Mouse (Mus musculus) small intestine, adult 2 months (tissue): ENCODE measurements around the gene Ankrd10. TPM values are rescaled to one million over a fixed set of nuclear protein-coding genes. Genes with fewer than 3 reads are reported as not detected.

Experiments used
- H3K27ac ChIP-seq: fragments of 200-500 bp; 2 replicates; pipeline ENCODE4 v1.5.1; 2012; ENCODE audit warnings: low read depth, low read length, control low read depth, inconsistent platforms; ENCODE audit not compliant: insufficient read depth
- H3K27me3 ChIP-seq: fragments of 200-500 bp; 2 replicates; pipeline ENCODE4 v1.6.1; 2012; ENCODE audit warnings: mild to moderate bottlenecking, moderate library complexity, low read length, inconsistent platforms; ENCODE audit not compliant: control insufficient read depth, insufficient read depth
- H3K36me3 ChIP-seq: fragments of 200-500 bp; 2 replicates; pipeline ENCODE4 v1.6.1; 2012; ENCODE audit warnings: mild to moderate bottlenecking, low read length, control low read depth, inconsistent platforms; ENCODE audit not compliant: control insufficient read depth, insufficient read depth
- H3K4me1 ChIP-seq: fragments of 200-500 bp; 2 replicates; pipeline ENCODE4 v1.6.1; 2012; ENCODE audit warnings: low read length, inconsistent platforms, mixed read lengths; ENCODE audit not compliant: control insufficient read depth, insufficient read depth, insufficient read length
- H3K4me3 ChIP-seq: fragments of 200-500 bp; 2 replicates; pipeline ENCODE4 v1.5.1; 2012; ENCODE audit warnings: low read depth, mild to moderate bottlenecking, control low read depth, inconsistent platforms, low read length, moderate library complexity
- CTCF ChIP-seq: fragments of 200-500 bp; IDR thresholded peaks from 2 replicates; pipeline ENCODE4 v1.5.1; 2012; ENCODE audit warnings: low read depth, mild to moderate bottlenecking, control low read depth, inconsistent platforms, low read length, moderate library complexity, mixed read lengths; ENCODE audit not compliant: insufficient replicate concordance, insufficient read length; ENCODE audit errors: extremely low read depth
- POLR2A ChIP-seq: fragments of 200-500 bp; IDR thresholded peaks from 2 replicates; pipeline ENCODE4 v1.6.1; 2012; ENCODE audit warnings: low read depth, mild to moderate bottlenecking, control low read depth, inconsistent platforms, low read length, moderate library complexity
- WGBS: fragments of 180-500 bp; shearing (Covaris S2); methylation state at CpG from one replicate; pipeline ENCODE4 v1.1.7; 2018; 5-methylcytosine and 5-hydroxymethylcytosine counted together
- polyA plus RNA-seq: library from polyadenylated mRNA; depleted of rRNA; stranded (reverse); fragments of >200 nt; gene quantifications from 2 replicates; pipeline ENCODE4 v1.2.3, GENCODE M21; 2012

The Ankrd10 gene
- polyA plus RNA-seq, 1 experiment: 40.4 TPM

DNA sequence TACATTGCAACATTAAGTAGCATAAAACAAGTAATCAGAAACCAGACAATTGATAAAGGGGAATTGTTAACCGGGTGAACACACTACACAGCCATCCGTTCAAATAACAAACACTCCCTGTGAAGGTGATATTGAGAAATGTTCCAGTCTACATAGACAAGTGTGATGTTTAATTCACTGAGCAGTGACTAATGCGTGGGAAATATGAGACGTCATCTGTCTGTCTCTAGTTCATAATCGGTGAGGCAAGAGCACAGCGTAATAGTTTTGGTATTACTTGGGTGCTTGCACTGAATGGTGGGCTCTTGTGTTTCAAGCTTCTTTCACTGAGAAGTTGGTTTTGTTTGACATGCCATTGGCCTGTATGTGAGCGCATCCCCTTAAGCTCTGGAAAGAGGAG, 2.0 kb upstream of the Ankrd10 start:
- TF ChIP-seq POLR2A: no peak
- TF ChIP-seq CTCF: no peak
- Histone ChIP-seq H3K4me3 (no peak overlapping the region), H3K36me3 (no peaks in the 10 kb centered on the region), H3K27ac (no peak overlapping the region), H3K4me1 (peaks cover 4% of the 10 kb centered on the region), H3K27me3 (no peaks in the 10 kb centered on the region)
- WGBS: 95% methylated on average over 7 of the region's 7 CpGs

DNA sequence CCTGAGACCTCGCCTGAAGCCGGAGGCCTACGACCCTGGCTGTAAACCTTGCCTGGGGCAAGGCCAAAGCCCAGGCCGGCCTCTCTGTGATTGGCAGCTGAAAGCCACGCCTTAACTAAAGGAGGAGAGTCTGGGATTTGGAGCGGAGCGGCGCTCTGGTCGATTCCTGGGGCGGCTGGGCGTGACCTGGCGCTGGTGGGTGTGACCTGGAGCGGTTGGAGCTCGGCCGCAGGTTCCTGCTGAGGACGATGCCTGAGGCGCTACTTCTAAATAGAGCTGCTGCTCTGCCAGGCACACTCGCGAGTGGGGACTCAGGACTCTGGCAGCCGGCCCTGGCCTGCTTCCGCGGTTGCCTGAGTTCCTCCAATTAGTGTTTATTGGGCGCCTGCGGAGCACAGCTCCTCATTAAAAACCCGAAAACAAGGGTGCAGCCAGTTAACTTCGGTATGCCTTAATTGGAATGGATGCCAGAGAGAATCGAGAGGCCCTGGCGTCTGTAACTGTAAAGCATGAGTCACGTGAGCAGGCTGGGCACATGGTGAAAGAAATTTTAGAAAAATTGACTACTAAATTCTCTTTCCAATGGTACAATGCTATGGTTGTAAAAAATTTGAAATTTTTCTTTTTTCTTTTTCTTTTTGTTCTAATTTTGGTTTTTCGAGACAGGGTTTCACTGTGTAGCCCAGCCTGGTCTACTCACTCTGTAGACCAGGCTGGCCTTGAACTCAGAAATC, 934 bp upstream of the Ankrd10 start:
- Histone ChIP-seq H3K4me3 (peak overlapping the region; percentile 82), H3K27ac (peak overlapping the region; percentile 70), H3K4me1 (peaks cover 4% of the 10 kb centered on the region), H3K27me3 (no peaks in the 10 kb centered on the region), H3K36me3 (peaks cover 1% of the 10 kb centered on the region; the same call in 1 of the 2 replicates)
- TF ChIP-seq POLR2A (no peak), CTCF (no peak)
- WGBS: 4% methylated on average over 30 of the region's 30 CpGs

DNA sequence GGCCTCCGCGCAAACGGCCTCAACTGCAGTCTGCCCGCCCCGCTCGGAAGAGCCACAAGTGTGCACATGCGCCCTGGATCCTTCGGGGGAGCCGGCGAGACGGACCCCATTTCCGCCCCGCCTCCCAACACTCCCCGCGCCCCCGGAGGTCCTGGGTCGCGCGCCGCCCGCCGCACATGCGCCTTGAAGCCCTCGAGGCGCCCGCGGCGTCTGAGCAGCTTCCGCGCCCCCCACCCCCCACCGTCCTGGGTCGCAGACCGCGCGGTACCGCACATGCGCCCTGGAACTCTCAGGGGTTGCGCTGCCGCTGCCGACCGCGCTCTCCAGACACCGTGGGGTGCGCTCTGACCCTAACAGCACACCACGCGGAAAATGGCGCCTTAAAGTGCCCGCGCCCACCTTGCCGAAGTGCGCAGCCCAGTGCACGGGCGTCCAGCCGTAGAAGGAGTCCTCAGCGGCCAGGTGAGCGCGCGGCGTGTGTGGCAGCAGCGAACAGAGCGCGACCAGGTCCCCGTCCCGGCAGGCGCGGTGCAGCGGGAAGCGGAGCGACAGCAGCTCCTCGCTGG, 462 bp downstream of the Ankrd10 start:
- Histone ChIP-seq H3K36me3 (peaks cover 10% of the 10 kb centered on the region; the same call in 1 of the 2 replicates), H3K4me3 (peak overlapping the region; percentile 82), H3K27ac (peak overlapping the region; percentile 88), H3K27me3 (no peaks in the 10 kb centered on the region), H3K4me1 (peaks cover 4% of the 10 kb centered on the region)
- under 1% methylated on average over 69 of the region's 70 CpGs for WGBS
- no peak for TF ChIP-seq CTCF
- TF ChIP-seq POLR2A: no peak

DNA sequence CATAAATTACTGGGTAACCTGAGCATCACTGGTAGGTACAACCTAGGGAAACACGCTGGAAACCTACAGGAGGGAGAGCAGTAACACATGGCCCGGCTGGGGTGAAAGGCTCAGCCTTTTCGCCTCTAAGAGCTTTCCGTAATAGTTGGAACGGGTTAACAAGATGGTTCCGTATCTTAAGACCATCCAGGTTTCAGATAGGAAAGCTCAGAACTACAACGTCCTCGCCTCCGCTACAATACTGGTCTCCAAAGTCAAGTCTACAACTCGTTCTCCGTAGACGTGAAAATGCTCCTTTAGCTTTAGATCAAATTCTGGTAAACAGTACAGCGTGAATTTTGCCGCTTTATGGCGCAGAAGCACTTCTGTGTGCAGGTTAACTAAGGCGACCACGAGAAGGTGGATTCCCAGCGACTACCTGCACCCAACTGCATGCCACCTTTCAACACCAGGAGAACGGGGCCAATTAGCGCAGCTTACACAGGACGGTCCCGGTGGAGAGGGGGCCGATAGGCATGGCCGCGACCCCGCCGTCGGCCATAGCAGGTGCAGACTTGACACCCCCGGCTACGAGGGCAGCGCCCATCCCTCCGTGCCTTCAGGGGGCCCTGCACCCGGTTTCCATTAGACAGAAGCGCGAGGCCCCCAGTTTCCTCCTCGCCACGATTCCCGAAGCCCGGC, 1.1 kb downstream of the Ankrd10 start:
- Histone ChIP-seq H3K4me3 (peak overlapping the region; percentile 82), H3K27ac (peak overlapping the region; percentile 88), H3K4me1 (peaks cover 4% of the 10 kb centered on the region), H3K27me3 (no peaks in the 10 kb centered on the region), H3K36me3 (peaks cover 13% of the 10 kb centered on the region; the same call in 1 of the 2 replicates)
- TF ChIP-seq POLR2A (no peak), CTCF (no peak)
- WGBS: 1% methylated on average over 39 of the region's 39 CpGs

DNA sequence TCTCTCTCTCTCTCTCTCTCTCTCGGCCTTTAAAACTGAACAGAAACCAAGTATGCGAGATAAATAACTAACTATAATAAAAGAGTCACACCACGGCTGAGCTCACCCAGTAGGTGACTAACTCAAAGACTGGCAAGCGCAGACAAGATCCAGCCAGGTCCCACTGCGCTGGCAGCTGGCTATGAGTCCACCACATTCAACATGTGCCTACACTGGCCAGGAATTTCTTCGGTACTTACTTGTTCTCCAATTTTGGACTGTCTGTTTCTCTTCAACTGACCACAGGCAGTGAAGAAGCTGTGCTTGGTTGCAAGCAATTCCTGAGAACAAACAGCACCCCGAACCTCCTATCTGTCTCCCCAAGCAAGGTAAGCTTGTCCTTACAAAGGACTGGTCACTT, 2.1 kb downstream of the Ankrd10 start:
- Histone ChIP-seq H3K27me3 (no peaks in the 10 kb centered on the region), H3K4me3 (peak overlapping the region; percentile 38)

DNA sequence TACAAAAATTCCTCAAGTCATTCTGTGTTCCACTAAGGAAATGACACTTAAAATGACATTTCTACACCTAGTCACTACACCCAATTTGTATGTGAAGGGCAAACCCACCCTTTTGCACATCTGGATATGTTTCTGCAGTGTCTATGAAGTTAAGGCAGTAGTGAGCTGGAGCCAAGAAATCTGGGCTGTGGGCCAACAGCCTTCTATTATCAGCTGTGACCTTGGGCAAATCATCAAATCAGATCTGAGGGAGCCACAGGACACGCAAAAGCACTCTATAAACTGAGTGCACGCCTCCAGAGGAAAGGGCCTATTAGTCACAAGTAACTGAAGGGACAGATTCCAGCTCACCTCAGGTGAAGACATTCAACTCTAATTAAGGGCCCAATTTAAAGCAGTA, 3.2 kb downstream of the Ankrd10 start:
- Histone ChIP-seq H3K4me1 (peaks cover 4% of the 10 kb centered on the region), H3K27ac (peak overlapping the region; percentile 73; the same call in 1 of the 2 replicates), H3K27me3 (no peaks in the 10 kb centered on the region), H3K4me3 (no peak overlapping the region), H3K36me3 (peaks cover 23% of the 10 kb centered on the region)
- 5% methylated on average over 2 of the region's 2 CpGs for WGBS
- TF ChIP-seq CTCF (no peak), POLR2A (no peak)

More for the DNA sequence above, 2.1 kb downstream of the Ankrd10 start:
- no peak for TF ChIP-seq POLR2A
- no peak for TF ChIP-seq CTCF
- Histone ChIP-seq H3K4me1 (peaks cover 4% of the 10 kb centered on the region), H3K36me3 (peaks cover 17% of the 10 kb centered on the region), H3K27ac (peak overlapping the region; percentile 73)
- WGBS: 18% methylated on average over 7 of the region's 7 CpGs

DNA sequence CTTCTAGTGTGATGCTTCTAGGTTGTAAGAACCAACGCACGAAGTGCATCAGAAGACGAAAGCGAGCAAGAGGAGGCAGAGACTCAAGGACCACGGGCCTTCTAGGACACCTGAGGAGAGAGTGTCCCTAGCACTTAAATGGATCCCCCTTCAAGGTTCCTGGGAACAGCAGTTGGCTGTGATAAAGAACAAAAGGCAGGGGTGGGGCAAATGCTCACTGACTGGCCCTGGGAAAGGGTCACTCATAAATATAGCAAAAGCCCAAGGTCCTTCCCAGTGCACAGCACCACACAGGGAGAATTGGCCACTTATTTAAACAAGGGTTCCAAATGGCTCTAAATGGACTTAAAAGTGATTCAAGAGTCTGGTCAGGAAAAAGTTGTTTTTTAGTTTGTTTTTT, 6.4 kb downstream of the Ankrd10 start:
- peaks cover 40% of the 10 kb centered on the region for H3K36me3 ChIP-seq
- no peak for TF ChIP-seq POLR2A
- no peak for TF ChIP-seq CTCF
- no peak overlapping the region for H3K4me3 ChIP-seq

More for the DNA sequence above, 6.4 kb downstream of the Ankrd10 start:
- Histone ChIP-seq H3K27me3 (no peaks in the 10 kb centered on the region), H3K27ac (no peak overlapping the region), H3K4me1 (peaks cover 2% of the 10 kb centered on the region; the same call in 1 of the 2 replicates)
- WGBS: 80% methylated on average over 5 of the region's 5 CpGs
